Mouse (Mus musculus) heart, adult 18-20 months (tissue): ENCODE results near the gene Large1. TPM values are rescaled to one million over a fixed set of nuclear protein-coding genes. Genes with fewer than 3 reads are reported as not detected.
"Not testable (repeated sequence)": the region's sequence is repeated elsewhere in the genome, so short reads cannot be mapped to it uniquely, and the experiment has no call there.

ENCODE experiments used
- DNase-seq, 2 experiments: peaks; one replicate each; pipeline ENCODE4 v3.0.0; 2021 to 2022; ENCODE audit warnings: mixed read lengths in 1 of 2
- total RNA-seq, 2 experiments: library from RNA; stranded (reverse); gene quantifications; 2 replicates each; pipeline ENCODE4 v1.2.3; 2021

Gene Large1
- total RNA-seq, 2 experiments from 2014 or later = 40.0 to 41.8 TPM

DNA sequence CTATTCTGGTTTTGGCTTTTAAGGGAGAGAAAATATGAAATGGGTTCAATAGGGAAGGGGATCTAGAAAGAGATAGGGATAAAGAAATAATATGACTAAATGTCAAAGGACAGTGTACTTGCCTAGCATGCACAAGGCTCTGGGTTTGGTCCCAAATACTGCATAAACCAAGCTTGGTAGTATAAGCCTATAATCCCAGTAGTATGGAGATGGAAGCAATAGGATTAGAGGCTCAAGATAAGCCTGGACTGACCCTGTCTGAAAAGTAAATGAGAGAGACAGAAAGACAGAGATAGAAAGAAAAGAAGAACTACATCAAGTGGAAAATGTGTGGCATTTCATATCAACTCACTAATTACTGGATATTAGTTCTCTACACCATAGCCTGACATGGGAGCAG is 180.7 kb downstream of the Large1 start:
- no peak for DNase-seq

DNA sequence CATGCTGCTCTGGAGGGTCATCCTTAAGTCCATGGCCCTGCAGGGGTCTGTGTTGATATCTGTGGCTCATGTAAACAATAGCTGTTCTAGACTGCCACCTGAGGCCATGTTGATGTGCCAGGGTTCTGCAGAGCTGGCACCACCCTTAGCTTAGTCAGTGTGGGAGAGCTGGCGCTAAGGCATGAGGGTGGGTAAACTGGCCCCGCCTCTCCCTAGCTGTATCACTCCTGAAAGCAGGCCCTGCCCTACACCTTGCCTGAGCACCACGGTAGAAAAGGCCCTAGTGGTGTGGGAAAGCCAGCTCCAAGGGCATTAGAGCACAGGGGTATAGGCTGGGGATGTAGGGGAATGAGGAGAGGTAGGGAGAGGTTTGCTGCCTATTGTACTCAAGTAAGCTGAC is 191.3 kb downstream of the Large1 start:
- DNase-seq = no peak

DNA sequence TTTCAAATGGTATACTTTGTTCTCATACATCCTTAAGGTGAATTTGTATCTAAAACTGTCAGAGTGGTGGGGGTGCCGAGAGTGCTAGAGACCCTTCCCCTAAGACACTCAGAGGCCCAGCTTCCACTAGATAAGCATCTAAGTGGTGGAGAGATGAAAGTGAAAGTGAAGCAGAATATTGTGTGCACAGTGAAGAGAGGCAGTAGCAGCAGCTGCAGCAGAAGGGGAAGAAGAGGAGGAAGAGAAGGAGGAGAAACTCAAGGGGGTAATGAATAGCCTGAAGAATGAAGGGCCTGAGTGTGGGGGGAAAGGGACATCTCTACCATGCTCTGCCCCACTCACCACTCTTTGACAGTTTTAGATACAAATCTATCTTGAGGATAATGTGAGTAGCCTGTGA is 191.8 kb downstream of the Large1 start:
- DNase-seq = no peak

DNA sequence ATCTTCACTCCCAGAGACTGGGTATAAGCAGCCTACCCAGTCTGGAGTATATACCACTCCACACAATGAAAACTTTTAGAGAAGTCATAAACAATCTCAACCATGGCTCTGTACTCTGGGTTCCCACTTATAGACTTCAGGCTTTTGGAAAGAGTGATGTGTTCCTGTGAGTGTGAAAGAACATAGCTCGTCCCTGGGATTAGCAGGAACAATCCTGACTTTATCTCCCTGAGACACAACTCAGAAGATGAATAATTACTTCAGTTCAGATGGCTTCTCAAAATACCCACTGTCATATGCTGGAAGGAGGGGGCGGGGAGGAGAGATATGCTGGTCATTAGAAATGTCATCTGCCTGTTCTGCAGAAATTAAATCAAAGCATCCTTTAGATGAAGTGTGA is 192.4 kb downstream of the Large1 start:
- DNase-seq = no peak

DNA sequence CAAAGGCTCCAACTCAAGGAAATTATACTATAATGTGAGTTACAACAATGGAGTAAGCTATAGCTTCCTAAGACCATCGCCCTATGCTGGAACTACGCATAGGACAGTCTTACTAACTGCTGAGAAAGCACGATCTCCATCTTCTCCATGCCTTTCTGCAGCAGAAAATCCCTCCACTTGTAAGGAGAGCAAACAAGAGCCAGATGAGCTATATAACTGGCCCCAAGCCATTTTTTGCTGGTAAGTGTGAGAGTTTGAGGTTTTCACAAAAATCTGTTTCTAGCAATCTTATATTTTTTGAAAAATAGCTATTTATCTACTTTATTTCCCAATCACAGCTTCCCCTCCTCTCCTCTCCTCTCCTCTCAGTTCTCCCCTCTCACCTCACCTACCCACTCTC is 206.1 kb downstream of the Large1 start:
- DNase-seq = no peak

DNA sequence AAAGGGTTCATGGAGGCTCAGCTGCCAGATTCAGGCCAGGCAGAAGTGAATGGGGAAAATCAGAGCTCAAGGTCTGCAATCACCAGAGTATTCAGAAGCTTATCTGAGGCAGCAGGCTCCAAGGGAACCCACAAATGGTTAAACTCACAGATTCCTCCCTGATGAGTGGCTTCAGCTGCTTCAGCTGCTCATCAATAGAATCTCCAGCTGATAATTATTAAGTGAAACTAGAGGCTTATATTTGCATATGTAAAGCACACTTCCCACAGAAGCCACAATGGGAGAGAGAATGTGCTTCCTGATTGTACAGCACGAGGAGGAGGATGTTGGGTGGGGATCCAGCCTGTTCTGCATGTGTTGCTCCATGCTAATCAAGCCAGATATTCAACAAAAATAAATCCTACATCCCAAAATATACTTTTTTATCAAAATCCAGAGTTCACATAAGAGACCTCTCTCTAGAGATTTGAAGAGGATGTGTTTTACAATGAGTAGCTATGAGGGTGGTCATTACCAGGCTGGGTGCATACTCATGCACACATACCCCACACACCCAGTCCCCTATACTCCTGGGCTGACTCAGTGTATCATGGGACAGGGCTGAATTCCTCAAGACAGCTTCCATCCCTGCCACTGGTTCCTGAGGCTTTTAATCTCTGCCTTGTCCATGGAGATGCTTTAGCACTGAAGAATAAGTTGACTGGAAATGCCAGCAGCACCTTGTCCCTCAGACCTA is 210.5 kb downstream of the Large1 start:
- DNase-seq = no peak

DNA sequence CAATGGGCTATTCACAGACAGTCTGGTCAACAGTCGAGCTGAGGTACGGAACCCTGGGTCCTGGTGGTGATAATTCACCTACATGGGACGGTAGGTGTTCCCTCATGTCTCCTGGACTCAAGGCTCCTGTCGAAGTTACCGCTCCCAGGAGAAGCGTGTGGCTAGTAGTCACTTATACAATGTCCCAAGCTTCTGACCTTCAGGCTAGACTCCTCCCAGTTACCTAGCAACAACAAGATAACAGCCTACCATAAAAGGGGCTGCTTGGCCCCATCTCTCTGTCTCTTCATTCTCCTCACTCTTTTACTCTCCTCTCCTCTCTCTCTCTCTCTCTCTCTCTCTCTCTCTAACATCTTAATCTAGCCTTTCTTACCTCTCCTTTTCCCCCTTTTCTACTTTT is 217.9 kb downstream of the Large1 start:
- no peak for DNase-seq

DNA sequence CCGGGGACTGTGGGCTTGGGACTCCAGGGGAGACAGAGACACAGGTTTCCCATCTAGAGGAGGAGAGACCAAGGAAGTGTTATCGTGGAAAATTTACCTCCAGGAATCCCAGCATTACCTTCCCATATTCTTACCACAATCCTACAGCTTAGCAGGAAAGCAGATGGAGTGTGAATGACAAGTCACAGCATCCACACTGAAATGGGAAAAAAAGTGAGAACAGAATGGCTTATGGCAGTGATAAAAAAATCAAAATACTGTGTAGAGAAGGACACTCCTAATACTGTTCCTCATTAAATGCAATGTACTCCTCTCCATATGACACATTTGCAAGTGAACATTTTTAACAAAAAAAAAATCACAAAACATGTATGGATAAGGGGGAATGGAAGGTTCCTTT is 221.3 kb downstream of the Large1 start:
- no peak for DNase-seq

DNA sequence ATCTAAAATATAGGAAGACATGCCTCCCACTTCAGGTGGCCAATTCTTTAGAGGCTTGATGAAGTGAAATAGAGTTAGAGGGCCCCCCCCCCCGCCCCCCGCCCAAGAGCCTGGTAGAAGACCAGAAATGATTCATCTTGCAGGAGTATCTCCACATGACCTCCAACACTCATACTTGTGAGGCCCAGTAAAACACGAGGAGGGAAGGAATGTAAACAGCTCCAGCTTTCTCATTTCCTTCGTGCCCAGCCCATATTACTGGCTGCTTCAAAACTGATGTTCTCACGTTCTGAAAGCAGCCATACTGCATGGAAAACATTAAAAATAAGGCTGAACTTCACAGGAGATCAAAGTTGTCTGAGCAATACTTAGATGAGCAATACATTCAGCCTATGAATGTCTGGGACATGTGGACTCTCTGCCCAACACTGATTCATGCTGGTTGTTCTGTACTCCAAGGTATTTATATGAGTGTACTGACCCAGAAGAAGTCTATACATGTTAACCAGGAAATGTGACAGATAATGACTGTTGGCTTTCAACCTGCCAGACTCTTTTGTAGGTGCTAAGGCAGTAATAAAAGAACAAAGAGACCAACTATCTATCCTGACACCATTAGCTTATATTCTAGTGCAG is 229.4 kb downstream of the Large1 start:
- DNase-seq = no peak

DNA sequence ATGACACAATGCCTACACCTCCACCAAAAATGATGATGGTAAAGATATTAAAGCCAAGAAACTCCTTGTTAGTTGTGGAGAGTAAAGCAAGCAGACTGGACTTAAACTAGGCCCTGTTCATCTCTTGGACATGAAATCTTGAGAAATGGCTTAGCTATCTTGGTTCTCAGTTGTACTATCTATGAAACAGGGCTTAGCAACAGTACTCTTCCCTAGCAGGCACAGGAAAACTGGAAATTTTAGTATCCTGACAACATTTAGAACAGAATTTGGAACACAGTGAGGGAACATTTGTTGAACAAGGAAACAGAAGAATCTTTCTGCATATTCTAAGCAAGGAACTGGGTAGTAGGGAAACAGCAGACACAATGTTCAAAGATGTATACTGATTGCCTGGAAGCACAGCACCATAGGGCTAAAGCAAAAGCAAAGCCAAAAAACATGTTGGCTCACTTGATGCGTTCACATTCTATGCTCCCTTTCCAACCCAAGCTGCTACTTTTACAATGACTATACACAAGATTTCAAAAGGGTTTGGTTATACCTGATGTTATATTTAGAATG is 240.9 kb downstream of the Large1 start:
- no peak for DNase-seq

DNA sequence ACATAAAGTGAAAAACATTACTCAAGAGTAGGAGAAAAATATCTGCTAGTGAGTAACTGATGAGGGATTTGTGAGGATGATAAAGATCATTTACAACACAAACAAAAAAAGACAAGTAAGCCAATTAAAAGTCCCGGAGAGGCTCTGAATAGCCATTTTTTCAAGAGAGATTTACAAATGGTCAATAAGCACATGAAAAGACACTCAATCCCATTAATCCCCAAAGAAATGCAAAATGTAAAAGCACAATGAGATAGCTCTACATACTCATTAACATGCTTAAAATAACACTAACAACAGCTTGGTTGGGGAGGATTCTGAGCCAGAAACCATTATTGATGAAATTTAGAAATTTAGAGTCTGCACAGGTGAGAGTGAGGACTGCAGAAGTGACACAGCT is 249.3 kb downstream of the Large1 start:
- no peak for DNase-seq

DNA sequence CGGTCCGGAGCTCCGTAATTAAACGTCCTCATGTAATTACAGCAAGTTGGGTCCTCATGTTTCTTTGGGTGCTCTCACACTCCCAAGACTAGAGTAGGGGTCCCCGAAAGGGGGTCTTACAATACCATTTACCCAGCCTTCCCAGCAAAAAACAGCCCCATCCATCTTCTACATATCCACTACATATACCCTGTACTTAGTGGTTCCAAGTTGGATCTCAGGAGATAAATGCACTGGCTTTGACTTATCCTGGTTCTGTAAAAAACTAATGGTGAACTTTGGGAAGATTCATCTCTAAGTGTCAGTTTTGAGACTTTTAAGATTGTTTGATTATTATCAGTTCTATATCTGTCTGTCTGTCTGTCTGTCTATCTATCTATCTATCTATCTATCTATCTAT is 252.3 kb downstream of the Large1 start:
- DNase-seq = no peak

DNA sequence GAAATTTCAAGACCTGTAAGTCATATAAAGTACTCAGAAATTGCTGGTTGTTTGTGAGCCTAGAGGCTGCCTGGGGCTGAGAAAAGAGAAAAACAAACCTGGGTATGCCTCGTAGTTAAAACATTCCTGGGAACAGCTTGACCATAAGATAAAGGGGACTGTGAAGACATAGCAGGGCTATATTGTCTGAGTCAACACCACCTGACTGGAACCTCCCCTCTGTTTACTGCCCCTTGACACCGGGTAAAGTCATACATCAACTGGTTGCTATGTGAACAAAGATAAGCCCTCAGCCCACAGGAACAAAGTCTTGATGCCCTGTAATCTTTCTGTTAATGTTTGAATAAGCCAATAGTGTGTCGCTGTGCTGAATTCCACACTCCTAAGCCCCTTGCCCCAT is 252.7 kb downstream of the Large1 start:
- not testable (repeated sequence) for DNase-seq

DNA sequence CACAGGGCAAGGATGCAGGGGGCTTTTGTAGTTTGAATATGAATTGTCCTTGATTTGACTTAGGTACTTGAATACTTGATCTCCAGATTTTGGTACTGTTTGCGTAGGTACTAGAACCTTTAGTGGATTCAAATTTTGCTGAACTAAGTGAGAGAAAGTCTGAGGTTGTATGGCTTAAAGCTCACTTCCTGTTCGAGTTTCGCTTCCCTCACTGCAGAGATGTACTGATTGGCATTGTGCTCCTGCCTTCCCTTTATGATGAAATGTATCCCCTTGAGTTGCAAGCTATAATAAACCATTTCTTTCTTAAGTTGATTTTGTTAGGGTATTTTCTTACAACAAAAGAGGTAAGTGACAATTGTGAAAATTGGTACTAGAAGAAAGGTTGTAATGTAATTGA is 253.8 kb downstream of the Large1 start:
- no peak for DNase-seq

DNA sequence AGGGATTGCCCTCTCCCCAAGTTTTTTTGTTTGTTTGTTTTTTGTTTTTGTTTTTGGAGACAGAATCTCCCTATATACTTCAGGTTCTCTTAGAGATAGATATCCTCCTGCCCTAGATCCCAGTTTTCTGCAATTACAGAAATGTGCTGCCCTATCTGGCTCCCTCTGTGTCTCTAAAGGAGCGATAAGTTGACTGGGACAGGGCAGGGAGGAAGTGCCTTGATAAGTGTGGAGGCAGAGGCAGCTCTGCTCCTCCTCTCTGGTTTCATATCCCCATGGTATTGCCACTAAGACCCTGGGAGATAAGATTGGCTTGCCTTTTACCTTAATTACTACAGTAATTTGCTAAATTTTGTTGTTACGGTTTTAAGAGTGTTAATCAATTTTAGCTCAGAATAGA is 256.4 kb downstream of the Large1 start:
- DNase-seq = no peak

DNA sequence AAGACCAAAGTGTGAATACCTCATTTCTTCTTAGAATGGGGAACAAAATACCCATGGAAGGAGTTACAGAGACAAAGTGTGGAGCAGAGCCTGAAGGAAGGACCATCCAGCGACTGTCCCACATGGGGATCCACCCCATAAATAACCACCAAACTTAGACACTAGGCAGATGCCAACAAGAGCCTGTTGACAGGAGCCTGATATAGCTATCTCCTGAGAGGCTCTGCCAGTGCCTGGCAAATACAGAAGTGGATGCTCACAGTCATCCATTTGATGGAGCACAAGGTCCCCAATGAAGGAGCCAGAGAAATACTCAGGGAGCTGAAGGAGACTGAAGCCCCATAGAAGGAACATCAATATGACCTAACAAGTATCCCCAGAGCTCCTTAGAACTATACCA is 275.6 kb downstream of the Large1 start:
- peak; percentile 32 to 67 for DNase-seq

DNA sequence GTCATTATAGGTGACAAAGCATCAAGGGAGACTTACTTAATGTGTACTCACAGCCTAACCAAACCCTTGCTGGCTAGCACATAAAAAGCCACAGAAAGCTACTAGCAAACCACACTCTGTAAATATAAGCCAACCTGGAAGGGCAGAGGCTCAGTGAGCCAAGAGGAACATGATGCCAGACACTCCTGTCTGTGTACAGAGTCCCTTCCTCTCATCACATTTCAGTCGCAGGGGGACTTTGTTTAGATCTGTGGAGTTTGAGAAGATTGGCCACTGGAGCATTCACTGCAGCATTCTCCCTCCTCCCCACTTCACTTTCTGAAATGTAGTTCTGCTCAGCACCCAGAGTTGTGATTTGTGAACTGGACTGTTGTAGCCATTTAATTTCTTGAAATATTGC is 291.9 kb downstream of the Large1 start:
- DNase-seq = no peak

DNA sequence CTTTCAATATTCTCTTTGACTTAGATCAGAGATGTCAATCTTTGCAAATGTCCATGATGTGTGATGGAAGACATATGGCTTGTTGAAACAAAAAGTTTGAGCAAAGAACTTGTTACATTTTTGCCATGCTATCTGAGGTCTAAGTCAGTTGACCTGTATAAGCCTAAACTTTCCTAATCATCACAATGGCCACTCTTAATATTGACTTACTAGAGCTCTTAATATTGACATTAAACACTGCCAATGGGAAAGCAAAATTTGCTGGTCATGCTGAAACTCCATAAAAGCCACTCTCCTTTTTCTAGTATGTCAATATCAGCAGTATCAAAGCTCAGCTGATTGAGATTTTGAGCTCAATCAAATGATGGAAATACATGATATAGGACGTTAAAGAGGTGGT is 298.6 kb downstream of the Large1 start:
- no peak for DNase-seq

DNA sequence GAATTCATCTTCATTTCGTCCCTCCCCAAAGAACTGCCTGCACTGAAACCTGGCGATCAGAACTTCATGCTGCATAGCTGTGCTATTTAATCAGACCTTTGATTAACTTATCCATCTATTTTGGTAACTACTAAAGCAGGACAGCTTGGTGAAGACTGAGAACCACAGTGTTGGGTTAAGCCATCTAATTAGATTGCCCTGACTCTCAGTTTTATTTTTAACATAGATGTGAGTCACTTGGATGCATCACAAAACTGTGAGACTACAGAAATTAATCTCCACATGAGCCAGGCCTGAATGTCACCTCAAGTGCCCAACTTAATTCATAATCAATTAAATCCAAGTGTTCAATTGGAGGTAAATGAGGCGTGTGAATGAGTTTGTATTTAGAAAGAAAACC is 299.5 kb downstream of the Large1 start:
- peak in 1 of 2 experiments; percentile 4 for DNase-seq

DNA sequence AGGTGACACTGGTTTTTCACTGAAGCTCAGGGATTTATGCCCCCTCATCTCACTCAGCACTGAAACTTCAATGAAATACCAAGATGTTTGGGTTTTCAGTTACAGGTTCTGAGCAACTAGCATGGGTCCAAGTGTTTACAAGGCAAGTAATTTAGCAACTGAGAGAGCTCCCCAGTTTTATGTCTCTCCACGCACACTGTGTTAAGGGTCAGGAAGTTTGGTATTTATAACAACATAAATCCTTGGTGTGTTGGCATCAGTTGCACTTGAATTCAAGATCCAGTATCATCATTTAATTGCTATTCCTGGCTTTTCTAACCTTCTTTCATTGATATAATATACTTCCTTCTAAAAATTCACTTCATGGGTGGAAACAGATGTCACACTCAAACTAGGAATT is 300.9 kb downstream of the Large1 start:
- DNase-seq = no peak

DNA sequence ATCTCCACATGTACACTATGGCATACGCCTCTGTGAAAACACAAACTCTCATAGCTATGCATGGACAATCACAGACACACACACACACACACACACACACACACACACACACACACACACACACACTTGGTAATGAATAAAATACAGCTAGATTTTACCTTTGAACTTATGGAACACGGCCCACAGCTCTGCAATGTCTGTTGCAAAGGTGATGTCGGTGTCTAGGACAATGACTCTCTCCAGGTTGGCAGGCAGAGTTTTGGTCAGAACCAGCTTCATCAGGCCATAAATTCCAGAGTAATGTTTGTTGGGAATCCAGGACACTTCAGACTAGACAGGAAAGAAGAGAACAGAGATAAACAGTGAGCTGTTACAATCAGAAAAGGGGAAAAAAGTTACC is 305.2 kb downstream of the Large1 start:
- DNase-seq = no peak

DNA sequence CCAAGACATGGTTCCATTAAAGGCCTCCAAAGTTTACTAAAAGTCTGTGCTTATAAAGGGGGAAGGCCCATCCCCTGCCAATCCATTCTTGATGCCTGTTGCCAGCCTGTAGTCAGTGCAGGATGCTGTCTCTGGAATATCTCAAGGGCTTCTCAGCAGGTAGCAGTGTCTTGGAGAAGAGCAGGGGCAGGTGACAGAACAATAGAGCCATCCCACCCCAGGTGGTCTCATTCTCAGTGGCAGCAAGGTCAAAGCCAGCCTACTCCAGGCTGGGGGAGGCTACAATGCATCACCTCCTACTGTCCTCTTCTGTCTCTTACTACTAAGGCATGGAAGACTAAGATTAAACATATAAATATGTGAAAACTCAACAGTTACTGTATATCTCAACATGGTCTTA is 323.6 kb downstream of the Large1 start:
- no peak for DNase-seq

DNA sequence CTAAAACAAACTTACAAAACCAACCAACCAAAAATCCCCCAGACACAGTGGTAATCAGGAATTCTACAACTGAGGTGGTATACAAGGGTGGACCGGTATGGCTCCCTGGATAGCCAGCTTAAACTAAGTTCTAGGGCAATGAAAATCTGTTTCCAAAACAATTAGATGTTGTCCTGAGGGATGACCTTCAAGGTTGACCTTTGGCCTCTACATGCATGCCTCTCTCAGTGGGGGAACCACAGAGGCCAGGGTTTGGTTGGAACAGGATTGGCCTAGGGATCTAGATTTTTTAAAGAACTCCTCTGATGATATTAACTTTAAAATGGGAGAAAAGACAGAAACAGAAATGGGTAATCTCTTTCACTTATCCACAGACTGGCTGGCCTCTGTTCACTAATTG is 335.1 kb downstream of the Large1 start:
- DNase-seq = no peak

DNA sequence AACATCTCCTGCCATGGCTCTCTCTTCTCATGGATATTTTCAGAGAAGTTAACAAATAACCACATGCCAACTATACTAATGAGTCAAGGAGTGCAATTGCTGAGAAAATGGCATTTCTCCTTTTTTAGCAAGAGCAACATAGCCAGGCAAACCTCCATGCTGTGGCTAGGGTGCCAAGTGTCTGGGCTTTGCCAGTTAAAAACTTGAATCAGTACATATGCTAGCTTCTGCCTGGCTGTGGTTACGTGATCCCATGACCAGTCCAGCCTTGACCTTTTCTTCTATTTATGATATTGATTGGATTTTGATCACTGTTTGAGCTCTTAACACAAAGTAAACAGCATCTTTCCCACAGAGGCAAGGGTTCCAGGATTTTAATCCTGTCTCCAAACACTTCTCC is 335.7 kb downstream of the Large1 start:
- no peak for DNase-seq
